Mouse (Mus musculus): ENCODE data around the gene Fhit. TPM values are rescaled to one million over a fixed set of nuclear protein-coding genes. Genes with fewer than 3 reads are reported as not detected.

The Fhit gene
- polyA plus RNA-seq, 1 experiment from 2014 or later = 11.4 TPM

GRCm38 (mm10) chr14:10531748-10532500 is 629.9 kb downstream of the Fhit start:
- Histone ChIP-seq H3K4me2 (replicated peaks) (no peak overlapping the region), H3K9me3 (no peaks in the 10 kb centered on the region), H3K4me3 (replicated peaks) (no peak overlapping the region), H3K27ac (no peak overlapping the region), H3K27me3 (replicated peaks) (no peaks in the 10 kb centered on the region), H3K4me1 (replicated peaks) (no peaks in the 10 kb centered on the region), H3K9ac (no peak overlapping the region), H3K36me3 (no peaks in the 10 kb centered on the region)
- no peak for ATAC-seq
- WGBS = 74% methylated on average over 8 of the region's 8 CpGs

GRCm38 (mm10) chr14:10526800-10527199 is 635.0 kb downstream of the Fhit start:
- H3K9me3 ChIP-seq = no peaks in the 10 kb centered on the region
- WGBS = 50% methylated on average over 2 of the region's 2 CpGs
- H3K36me3 ChIP-seq = no peaks in the 10 kb centered on the region
- no peak overlapping the region for H3K4me3 ChIP-seq (replicated peaks)
- H3K4me2 ChIP-seq (replicated peaks) = no peak overlapping the region
- no peak overlapping the region for H3K27ac ChIP-seq
- no peaks in the 10 kb centered on the region for H3K27me3 ChIP-seq (replicated peaks)
- H3K9ac ChIP-seq = no peak overlapping the region
- no peaks in the 10 kb centered on the region for H3K4me1 ChIP-seq (replicated peaks)
- no peak for ATAC-seq

- Histone ChIP-seq H3K9ac (no peak overlapping the region), H3K27ac (no peak overlapping the region), H3K27me3 (replicated peaks) (no peaks in the 10 kb centered on the region), H3K4me3 (replicated peaks) (no peak overlapping the region), H3K9me3 (no peaks in the 10 kb centered on the region), H3K36me3 (no peaks in the 10 kb centered on the region), H3K4me2 (replicated peaks) (no peak overlapping the region), H3K4me1 (replicated peaks) (no peaks in the 10 kb centered on the region)
- 80% methylated on average over 4 of the region's 4 CpGs for WGBS
- no peak for ATAC-seq
Measured at GRCm38 (mm10) chr14:10525786-10526185, 636.0 kb downstream of the Fhit start.

- no peak overlapping the region for H3K4me2 ChIP-seq (replicated peaks)
Measured at GRCm38 (mm10) chr14:10514026-10514425, 647.8 kb downstream of the Fhit start.

GRCm38 (mm10) chr14:10509252-10509651 is 652.6 kb downstream of the Fhit start:
- ATAC-seq = no peak
- H3K27ac ChIP-seq = no peak overlapping the region
- H3K4me1 ChIP-seq (replicated peaks) = no peaks in the 10 kb centered on the region
- H3K9ac ChIP-seq = no peak overlapping the region
- H3K4me2 ChIP-seq (replicated peaks) = no peak overlapping the region
- no peaks in the 10 kb centered on the region for H3K9me3 ChIP-seq
- H3K27me3 ChIP-seq (replicated peaks) = no peaks in the 10 kb centered on the region
- no peaks in the 10 kb centered on the region for H3K36me3 ChIP-seq
- H3K4me3 ChIP-seq (replicated peaks) = no peak overlapping the region

More at GRCm38 (mm10) chr14:10514026-10514425, 647.8 kb downstream of the Fhit start:
- Histone ChIP-seq H3K27me3 (replicated peaks) (no peaks in the 10 kb centered on the region), H3K27ac (no peak overlapping the region), H3K9ac (no peak overlapping the region), H3K4me3 (replicated peaks) (no peak overlapping the region), H3K4me1 (replicated peaks) (no peaks in the 10 kb centered on the region), H3K9me3 (no peaks in the 10 kb centered on the region), H3K36me3 (no peaks in the 10 kb centered on the region)
- no peak for ATAC-seq

GRCm38 (mm10) chr14:10507560-10507959 is 654.3 kb downstream of the Fhit start:
- 78% methylated on average over 1 of the region's 1 CpGs for WGBS
- no peaks in the 10 kb centered on the region for H3K36me3 ChIP-seq
- ATAC-seq = no peak
- no peak overlapping the region for H3K4me2 ChIP-seq (replicated peaks)
- no peak overlapping the region for H3K27ac ChIP-seq
- no peaks in the 10 kb centered on the region for H3K4me1 ChIP-seq (replicated peaks)
- H3K27me3 ChIP-seq (replicated peaks) = no peaks in the 10 kb centered on the region
- no peaks in the 10 kb centered on the region for H3K9me3 ChIP-seq
- H3K4me3 ChIP-seq (replicated peaks) = no peak overlapping the region
- no peak overlapping the region for H3K9ac ChIP-seq

GRCm38 (mm10) chr14:10485798-10486197 is 676.0 kb downstream of the Fhit start:
- Histone ChIP-seq H3K4me2 (replicated peaks) (no peak overlapping the region), H3K4me1 (replicated peaks) (no peaks in the 10 kb centered on the region), H3K27me3 (replicated peaks) (no peaks in the 10 kb centered on the region), H3K36me3 (no peaks in the 10 kb centered on the region), H3K27ac (no peak overlapping the region), H3K9ac (no peak overlapping the region), H3K9me3 (no peaks in the 10 kb centered on the region), H3K4me3 (replicated peaks) (no peak overlapping the region)
- ATAC-seq = no peak
- WGBS = 85% methylated on average over 3 of the region's 3 CpGs

- Histone ChIP-seq H3K4me1 (replicated peaks) (no peaks in the 10 kb centered on the region), H3K4me3 (replicated peaks) (no peak overlapping the region), H3K27ac (no peak overlapping the region), H3K4me2 (replicated peaks) (no peak overlapping the region), H3K9ac (no peak overlapping the region), H3K27me3 (replicated peaks) (no peaks in the 10 kb centered on the region), H3K36me3 (no peaks in the 10 kb centered on the region), H3K9me3 (no peaks in the 10 kb centered on the region)
- 91% methylated on average over 3 of the region's 3 CpGs for WGBS
- ATAC-seq = 0 out of 2 replicates have a peak, but pooled peaks have one; percentile 24
Measured at GRCm38 (mm10) chr14:10482851-10483613, 678.8 kb downstream of the Fhit start.

GRCm38 (mm10) chr14:10481370-10481769 is 680.5 kb downstream of the Fhit start:
- Histone ChIP-seq H3K4me3 (replicated peaks) (no peak overlapping the region), H3K36me3 (no peaks in the 10 kb centered on the region), H3K9me3 (no peaks in the 10 kb centered on the region), H3K4me1 (replicated peaks) (no peaks in the 10 kb centered on the region), H3K27ac (no peak overlapping the region), H3K4me2 (replicated peaks) (no peak overlapping the region), H3K9ac (no peak overlapping the region), H3K27me3 (replicated peaks) (no peaks in the 10 kb centered on the region)
- peak; percentile 55 for ATAC-seq
- 74% methylated on average over 2 of the region's 2 CpGs for WGBS

GRCm38 (mm10) chr14:10480681-10481080 is 681.2 kb downstream of the Fhit start:
- Histone ChIP-seq H3K27me3 (replicated peaks) (no peaks in the 10 kb centered on the region), H3K9me3 (no peaks in the 10 kb centered on the region), H3K36me3 (no peaks in the 10 kb centered on the region), H3K4me1 (replicated peaks) (no peaks in the 10 kb centered on the region), H3K4me3 (replicated peaks) (no peak overlapping the region), H3K4me2 (replicated peaks) (no peak overlapping the region), H3K27ac (no peak overlapping the region), H3K9ac (no peak overlapping the region)
- peak; percentile 76 for ATAC-seq
- WGBS = 55% methylated on average over 1 of the region's 1 CpGs

GRCm38 (mm10) chr14:10453001-10453861 is 708.6 kb downstream of the Fhit start:
- H3K4me3 ChIP-seq (replicated peaks) = peak overlapping the region; percentile 21
- 7% methylated on average over 14 of the region's 14 CpGs for WGBS
- H3K4me1 ChIP-seq (replicated peaks) = 0 out of 2 replicates have a peak, but pooled peaks cover 2% of the 10 kb centered on the region
- no peaks in the 10 kb centered on the region for H3K27me3 ChIP-seq (replicated peaks)
- H3K9ac ChIP-seq = peak overlapping the region; percentile 13; the same call in 1 of the 2 replicates
- H3K4me2 ChIP-seq (replicated peaks) = peak overlapping the region; percentile 54
- H3K9me3 ChIP-seq = no peaks in the 10 kb centered on the region
- peak; percentile 96 for ATAC-seq
- no peaks in the 10 kb centered on the region for H3K36me3 ChIP-seq
- H3K27ac ChIP-seq = peak overlapping the region; percentile 84

- no peaks in the 10 kb centered on the region for H3K9me3 ChIP-seq
- H3K4me2 ChIP-seq (replicated peaks) = peak overlapping the region; percentile 54
- 48% methylated on average over 5 of the region's 5 CpGs for WGBS
- no peaks in the 10 kb centered on the region for H3K27me3 ChIP-seq (replicated peaks)
- H3K36me3 ChIP-seq = no peaks in the 10 kb centered on the region
- H3K9ac ChIP-seq = no peak overlapping the region; the same call in 1 of the 2 replicates
- peak; percentile 43 for ATAC-seq
- peak overlapping the region; percentile 84; the same call in 1 of the 2 replicates for H3K27ac ChIP-seq
- no peak overlapping the region for H3K4me3 ChIP-seq (replicated peaks)
- 0 out of 2 replicates have a peak, but pooled peaks cover 2% of the 10 kb centered on the region for H3K4me1 ChIP-seq (replicated peaks)
Measured at GRCm38 (mm10) chr14:10452234-10452633, 709.6 kb downstream of the Fhit start.

Data from intestine, embryonic 15.5 days (tissue).